Mouse (Mus musculus) layer of hippocampus, postnatal 36 days (tissue): ENCODE data around the gene Acyp1. TPM values are rescaled to one million over a fixed set of nuclear protein-coding genes. Genes with fewer than 3 reads are reported as not detected.

Source experiments
- DNase-seq, 2 experiments: peaks; one replicate each; pipeline ENCODE4 v3.0.0; 2022
- microRNA-seq, 2 experiments: library from miRNA; unstranded; fragments of <30 nt; microRNA quantifications; one replicate each; pipeline ENCODE4 v1.2.0; 2021
- total RNA-seq, 2 experiments: library from RNA; stranded (reverse); gene quantifications; 2 replicates each; pipeline ENCODE4 v1.2.3; 2021

The Acyp1 gene
- total RNA-seq, 2 experiments from 2014 or later: 32.8 to 34.1 TPM

DNA sequence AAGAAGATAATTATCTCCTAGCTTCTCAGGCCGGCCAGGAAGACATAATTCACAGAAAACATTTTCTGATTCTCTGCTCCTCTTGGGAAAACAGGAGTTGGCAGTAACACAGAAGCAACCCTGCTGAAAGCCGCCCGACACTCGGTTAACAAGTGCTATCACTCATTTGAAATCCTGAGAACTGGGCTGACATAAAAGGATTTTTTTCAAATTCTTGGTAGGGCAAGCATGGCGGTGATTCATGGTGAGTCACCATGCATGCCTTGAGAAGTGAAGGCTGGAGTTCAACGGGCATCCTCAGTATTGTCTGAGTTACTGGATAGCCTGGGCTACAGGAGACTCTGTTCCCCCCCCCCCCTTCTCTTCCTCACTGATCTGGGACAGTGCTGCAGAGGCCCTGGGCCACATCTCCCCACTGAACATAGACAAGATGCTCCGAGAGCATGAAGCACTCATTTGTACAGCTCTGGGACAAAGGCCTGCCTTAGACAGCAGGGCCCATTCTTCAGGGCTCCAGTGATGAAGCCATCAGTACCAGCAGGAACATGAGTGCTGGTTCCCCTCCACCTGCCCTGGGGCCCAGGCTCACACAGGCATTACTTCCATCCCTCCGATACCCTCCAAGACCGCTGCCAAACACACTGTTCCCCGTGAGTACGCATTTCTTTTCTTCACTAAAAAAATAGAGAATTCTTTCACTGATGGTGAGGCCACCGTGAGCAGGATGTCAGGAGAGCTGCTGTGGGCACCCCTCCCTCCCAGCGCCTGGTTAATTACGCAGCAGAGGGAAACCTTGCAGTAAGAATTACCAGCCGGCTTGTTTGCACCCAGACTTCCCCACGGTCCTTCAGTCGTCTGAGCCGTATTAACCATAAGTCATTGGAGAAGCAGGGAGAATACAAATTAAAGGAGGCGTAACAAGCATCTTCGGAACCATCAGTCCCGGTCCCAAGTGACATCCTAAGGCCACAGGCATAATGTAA lies 54.6 kb downstream of the Acyp1 start:
- no peak for DNase-seq

DNA sequence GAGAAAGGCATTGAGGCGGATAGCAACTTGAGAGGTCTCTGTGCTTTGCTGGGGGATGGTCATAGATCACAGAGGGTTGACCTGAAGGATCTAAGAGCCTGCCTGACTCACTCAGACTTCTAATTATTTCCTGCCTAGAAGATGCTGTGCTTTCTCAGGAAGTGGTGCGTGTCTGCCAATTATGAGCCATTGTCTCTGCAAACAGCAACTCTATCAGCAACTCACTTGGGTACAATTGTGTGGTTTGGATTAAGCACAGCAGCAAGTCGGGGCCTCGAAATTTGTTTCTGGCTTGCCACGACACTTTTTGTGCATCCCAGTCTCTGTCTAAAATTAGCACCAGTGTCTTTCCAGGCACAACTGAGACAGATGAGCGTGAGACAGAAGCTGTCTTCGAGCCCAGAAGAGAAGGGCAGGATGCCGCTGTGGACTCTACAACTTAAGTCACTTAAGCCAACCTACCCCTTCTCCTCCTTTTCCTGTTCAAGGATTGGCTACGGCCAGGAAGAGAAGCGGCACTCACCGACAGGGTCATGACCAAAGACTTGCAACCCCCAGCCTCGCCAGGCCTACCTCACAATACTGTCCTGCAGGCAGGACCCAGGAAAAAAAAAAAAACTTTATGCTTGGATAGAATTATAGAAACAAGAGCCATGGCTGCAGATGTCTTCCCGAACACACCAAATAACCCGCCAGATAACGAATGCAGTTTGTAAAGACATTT lies 60.2 kb downstream of the Acyp1 start:
- DNase-seq: no peak

DNA sequence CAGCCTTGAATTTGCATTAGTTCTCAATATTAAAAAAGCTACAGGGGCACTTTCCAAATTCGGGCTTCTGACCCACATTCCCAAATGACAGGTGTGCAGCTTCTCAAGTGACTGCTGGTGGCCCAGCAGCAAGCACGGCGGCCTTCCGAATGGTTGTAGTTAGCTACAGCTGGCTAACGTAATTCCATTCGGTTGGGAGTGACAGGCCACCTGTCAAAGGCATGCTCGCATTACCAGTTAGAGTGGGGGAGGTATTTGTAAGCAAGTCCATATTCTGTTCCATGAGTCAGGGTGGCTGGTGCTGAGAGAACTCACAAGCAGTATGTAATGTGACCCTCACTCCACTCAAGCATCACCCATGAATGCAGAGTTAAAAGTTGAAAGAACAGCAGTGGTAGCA lies 61.0 kb downstream of the Acyp1 start:
- no peak for DNase-seq

Small RNA genes within 50 kb of the gene (microRNA-seq; reads per million reads assigned to microRNA genes)
- gene Mir6938: 0.21 to 1.5 reads per million in 2 experiments

Other genes starting within 250 kb of the Acyp1 start
- gene Prox2, start 177.7 kb downstream of the Acyp1 start, total RNA-seq: 1 to 10 TPM; 1.7 to 2.0 TPM
- 100 to 1,000 TPM; 145 to 152 TPM for gene Dlst, start 177.6 kb downstream of the Acyp1 start, total RNA-seq
- gene Rps6kl1, start 137.2 kb downstream of the Acyp1 start, total RNA-seq: 10 to 100 TPM; 39.9 to 40.2 TPM
- 1 to 10 TPM; 4.2 to 4.5 TPM for gene Pgf, start 110.6 kb downstream of the Acyp1 start, total RNA-seq
- 10 to 100 TPM; 52.4 to 57.6 TPM for gene Eif2b2, start 69.0 kb downstream of the Acyp1 start, total RNA-seq
- gene Mlh3, start 17.8 kb downstream of the Acyp1 start, total RNA-seq: 10 to 100 TPM; 19.7 to 20.3 TPM
- 1 to 10 TPM; 1.0 to 1.2 TPM for gene Zc2hc1c, start 153 bp upstream of the Acyp1 start, total RNA-seq
- gene Nek9, start 50.9 kb upstream of the Acyp1 start, total RNA-seq: 10 to 100 TPM; 32.6 TPM
- gene Tmed10, start 86.4 kb upstream of the Acyp1 start, total RNA-seq: 100 to 1,000 TPM; 162 to 167 TPM
- gene Fos, start 185.5 kb upstream of the Acyp1 start, total RNA-seq: 10 to 100 TPM; 14.6 to 17.2 TPM